Mouse (Mus musculus) left cerebral cortex, postnatal 14 days (tissue): ENCODE measurements around the gene Samd8. TPM values are rescaled to one million over a fixed set of nuclear protein-coding genes. Genes with fewer than 3 reads are reported as not detected.

Experiments used
- DNase-seq, 2 experiments: peaks; one replicate each; pipeline ENCODE4 v3.0.0; 2021 to 2022; ENCODE audit warnings: low spot score in 2 of 2, mixed read lengths in 1 of 2
- intact Hi-C: fragments of 180-260 bp; cut with DNase I; formaldehyde crosslinking; loops from one replicate; pipeline ENCODE4 v1.15.1; 2025
- total RNA-seq, 2 experiments: library from RNA; stranded (reverse); gene quantifications; 2 replicates each; pipeline ENCODE4 v1.2.3; 2021

Gene Samd8
- total RNA-seq, 2 experiments from 2014 or later = 89.7 to 97.2 TPM

DNA sequence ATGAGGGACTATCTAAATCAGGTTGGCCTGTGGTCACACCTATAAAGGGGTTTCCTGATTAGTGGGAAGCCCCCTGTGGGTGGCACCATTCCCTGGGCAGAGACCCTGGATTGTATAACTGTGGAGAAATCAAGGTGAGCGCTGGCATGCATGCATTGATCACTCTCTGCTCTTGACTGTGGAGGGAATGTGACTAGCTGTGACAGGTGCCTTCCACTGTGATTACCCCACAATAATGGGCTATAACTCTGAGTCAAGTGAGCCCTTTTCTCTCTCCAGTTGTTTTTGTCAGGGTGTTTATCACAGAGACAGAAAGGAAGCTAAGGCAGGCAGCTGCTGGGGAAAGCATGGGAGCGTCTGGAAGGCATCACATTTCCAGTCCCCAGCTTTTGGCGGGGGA is 65.9 kb downstream of the Samd8 start:
- no peak for DNase-seq
- intact Hi-C loops = no loop called here

DNA sequence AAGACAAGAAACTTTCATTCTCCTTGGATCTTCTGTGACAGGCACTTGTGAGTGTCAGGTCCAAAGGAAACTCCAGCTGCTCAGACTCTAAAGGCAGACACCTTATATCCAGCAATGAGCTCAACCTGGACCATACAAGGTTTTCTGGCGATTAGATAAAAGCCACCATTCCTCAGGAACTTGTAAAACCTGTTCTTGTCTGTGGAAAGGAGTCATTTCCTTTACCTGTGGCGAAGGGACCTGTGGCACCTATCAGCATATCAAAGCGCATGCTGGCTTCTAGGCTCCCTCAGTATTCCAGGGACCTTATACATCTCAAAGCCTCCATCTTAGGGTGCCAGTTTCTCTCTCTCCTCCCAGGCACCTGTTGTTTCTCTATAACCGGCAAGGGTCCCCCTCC is 67.1 kb downstream of the Samd8 start:
- no peak for DNase-seq
- intact Hi-C loops = no loop called here

DNA sequence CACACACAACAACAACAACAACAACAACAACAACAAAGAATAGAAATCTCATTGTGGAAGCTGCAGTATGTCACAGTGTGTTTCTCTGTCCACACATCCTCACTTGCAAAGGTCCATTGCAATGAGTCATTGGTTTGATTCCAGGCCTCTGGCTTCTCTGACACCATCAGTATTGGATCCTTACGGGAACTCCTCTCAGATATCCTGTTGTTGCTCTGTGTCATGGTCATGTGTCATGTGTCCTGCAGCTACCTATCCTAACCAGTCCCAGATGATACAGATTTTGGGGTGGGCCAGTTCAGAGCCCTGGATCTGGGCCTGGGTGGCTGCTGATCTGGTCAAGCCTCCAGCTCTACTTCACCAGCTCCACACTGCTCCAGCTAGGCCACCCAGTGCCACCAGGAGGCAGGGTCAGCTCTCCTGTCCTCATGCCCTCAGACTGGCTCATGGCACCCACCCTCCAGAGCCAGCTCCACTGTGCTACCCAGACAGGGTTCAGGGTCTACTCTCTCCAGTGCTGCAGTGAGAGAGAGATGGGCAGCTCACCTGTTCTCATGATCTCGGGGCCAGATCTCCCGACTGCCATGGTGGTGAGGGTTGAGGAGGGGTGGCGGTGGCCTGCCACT is 70.7 kb downstream of the Samd8 start:
- no peak for DNase-seq
- intact Hi-C loops = no loop called here

DNA sequence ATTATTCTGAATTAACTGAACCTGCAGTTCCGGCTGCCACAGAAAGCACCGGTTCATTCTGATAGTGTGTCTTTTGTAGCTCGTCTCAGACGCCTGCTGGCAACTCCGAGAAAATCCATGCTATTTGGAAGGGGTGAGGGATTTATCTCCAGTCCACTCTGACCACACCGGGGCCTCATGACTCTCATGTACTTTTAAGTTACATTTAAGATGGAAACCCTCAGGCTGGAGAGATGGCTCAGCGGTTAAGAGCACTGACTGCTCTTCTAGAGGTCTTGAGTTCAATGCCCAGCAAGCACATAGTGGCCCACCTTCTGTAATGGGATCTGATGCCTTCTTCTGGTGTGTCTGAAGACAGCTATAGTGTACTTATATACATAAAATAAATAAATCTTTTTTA is 72.0 kb downstream of the Samd8 start:
- no peak for DNase-seq
- intact Hi-C loops = no loop called here

DNA sequence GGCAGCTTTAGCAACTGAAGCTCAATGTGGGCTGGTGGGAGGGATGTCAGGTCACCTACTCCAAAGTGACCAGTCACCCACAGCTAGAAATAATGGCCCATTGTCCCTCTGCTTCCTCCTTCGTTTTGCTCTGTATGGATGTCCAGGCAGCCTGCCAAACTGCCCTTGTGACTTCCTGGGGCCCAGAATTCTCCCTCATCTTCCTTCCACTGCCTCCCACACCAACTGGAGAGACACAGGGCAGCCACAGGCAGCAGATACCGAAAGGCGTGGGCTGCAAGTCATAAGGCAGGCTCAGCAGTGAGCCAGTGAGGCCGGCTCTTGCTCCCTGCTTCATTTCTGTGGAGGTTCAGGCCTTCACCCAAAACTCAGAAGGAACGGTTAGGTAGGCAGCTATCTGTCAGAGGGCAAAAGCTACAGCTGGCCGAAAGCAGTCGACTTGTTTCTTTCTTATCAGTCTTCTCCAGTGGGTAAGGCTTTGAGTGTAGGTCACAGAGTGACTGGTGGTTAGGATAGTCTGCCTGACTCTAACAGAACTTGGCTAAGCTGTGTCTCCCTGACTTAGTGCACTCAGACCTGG is 72.6 kb downstream of the Samd8 start:
- DNase-seq = peak; percentile 70 to 74
- intact Hi-C loops = no loop called here

DNA sequence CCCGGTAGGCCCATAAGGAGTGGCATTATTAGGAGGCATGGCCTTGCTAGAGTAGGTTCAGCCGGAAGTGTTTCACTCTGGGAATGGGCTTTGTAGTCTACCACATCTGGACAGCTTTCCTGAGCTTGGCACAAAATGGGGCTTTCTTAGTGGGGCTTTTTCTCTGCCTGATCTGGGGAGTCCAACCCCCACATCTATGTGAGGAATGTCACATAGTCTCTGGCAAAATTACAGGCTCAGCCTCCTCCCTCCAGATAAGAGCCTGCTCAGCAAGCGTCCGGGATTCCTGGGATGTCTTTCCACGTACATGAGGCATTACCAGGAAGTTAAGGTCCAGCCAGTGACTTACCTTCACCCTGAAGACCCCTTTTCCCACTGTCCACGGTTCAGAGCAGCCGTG is 73.6 kb downstream of the Samd8 start:
- intact Hi-C loops = no loop called here
- DNase-seq = no peak

DNA sequence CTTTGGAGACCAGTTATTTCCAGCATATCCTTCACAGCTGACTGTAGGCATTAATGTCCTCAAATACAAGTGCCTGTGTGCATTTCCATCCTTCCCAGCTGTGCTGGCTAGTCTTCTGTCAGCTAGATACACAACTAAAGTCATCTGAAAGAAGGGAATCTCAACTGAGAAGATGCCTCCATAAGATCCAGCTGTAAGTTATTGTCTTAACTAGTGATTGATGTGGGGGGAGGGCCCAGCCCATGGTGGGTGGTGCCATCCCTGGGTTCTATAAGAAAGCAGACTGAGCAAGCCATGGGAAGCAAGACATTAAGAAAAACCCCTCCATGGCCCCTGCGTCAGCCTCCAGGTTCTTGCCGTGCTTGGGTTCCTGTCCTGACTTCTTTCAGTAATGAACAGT is 74.6 kb downstream of the Samd8 start, which contains the start of gene Vdac2:
TSS of gene Vdac2 (plus strand) at position 301 of the 400 bp plus-strand sequence.
- DNase-seq = no peak
- intact Hi-C loops = no loop called here

DNA sequence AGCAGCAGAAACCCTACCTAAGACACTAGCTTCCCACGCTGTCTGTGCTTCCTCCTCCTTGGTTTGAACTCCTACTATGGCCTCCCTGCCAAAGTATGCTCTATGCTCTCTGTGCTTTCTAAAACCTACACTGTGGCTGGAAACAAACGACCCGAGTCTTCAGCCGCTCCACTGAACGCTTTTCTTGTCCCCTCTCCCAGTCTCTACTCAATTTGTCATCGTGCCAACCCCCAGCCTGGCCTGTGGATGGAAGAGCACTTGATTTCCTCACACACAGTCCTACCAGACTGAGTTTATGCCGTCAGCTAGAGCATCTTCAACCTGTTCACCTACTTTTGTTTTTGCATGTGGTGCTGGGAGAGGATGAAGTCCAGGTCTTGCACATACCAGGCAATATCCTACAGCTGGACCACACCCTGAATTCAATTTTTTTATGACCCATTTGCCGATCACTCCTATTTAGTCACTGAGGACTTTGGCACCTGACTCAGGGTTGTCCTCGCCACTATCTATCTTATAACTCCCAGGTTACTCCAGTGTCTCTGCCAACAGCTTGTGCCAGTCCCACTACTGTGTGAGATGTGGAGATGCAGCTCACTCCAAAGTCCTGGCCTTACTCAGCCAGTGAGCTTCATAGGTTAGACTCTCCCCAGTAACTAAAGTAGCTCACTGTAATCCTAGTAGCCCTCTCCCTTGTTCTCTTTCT is 75.6 kb downstream of the Samd8 start:
- intact Hi-C loops = no loop called here
- DNase-seq = no peak

DNA sequence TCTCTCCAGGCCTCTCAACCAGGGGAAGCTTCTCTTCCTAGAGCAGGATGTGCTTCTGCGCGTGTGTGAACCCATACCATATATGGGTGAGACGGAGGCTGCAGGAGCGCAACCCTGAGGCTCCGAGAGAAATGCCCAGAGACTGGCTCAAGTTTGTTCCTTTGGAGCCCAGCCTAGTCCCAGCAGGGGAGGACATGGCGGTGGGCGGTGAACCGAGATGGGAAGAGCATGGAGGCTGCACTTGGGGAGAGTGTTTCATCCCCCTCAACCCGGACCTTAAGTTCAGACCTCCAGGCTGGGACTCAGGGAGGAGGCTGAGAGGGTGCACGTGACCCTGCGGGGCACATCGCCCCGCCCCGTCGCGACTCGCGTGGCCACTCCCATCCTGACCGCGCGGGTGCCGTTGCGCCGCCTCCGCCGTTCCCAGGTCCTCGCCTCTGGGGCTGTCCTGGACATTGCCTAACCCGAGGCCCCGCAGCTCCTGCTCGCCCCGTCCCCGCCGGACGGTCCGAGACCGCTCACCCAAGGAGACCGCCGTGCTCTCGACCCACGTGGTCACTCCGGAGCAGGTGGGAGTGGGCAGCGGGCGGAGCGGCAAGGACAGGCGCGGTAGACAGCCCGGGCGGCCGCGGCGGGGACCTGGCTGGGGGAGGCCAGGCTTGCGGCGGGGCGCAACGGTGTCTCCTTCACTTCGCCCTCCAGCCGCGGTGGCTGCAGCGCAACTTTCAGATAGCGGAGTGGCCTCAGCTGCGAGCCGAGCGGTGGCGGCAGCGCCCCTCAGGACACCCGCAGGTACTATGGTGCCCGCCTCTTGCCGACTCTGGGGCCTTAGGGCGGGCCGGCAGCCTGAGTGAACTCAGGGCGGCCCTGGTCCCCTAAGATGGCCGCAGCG is 80.8 kb downstream of the Samd8 start:
- intact Hi-C loops = loop anchor here (5.0 kb wide), 1 partner anchor 79 kb away; the partner anchor contains the start of genes Dusp13 and Samd8
- DNase-seq = peak; percentile 95 to 96

DNA sequence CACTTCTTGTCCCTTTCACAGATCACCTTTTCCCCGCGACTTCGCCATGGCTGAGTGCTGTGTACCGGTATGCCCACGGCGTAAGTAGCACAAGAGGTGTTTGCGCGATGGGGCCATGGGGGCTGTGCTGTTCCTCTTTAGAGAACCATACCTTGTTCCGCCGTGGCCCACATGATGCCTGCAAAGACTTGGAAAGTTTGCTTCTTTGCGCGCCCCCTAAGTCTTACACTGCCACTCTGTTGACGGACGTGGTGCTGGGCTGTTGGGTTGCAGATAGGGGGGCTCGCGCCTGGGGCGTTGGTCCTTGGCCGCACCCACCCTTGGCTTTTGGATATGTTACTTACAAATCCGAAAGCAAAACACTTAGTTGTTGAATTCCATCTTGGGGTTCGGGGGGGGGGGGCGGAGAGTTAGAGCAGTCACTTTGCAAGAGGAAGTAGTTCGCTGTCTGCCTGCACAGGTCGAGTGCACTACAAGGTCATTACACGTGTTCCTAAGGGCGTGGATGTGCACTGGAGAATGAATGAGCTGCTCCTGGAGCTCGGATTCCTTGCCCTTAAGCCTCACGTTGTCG is 81.6 kb downstream of the Samd8 start:
- intact Hi-C loops = loop anchor here (5.0 kb wide), 1 partner anchor 80 kb away; the partner anchor contains the start of genes Dusp13 and Samd8
- DNase-seq = no peak

DNA sequence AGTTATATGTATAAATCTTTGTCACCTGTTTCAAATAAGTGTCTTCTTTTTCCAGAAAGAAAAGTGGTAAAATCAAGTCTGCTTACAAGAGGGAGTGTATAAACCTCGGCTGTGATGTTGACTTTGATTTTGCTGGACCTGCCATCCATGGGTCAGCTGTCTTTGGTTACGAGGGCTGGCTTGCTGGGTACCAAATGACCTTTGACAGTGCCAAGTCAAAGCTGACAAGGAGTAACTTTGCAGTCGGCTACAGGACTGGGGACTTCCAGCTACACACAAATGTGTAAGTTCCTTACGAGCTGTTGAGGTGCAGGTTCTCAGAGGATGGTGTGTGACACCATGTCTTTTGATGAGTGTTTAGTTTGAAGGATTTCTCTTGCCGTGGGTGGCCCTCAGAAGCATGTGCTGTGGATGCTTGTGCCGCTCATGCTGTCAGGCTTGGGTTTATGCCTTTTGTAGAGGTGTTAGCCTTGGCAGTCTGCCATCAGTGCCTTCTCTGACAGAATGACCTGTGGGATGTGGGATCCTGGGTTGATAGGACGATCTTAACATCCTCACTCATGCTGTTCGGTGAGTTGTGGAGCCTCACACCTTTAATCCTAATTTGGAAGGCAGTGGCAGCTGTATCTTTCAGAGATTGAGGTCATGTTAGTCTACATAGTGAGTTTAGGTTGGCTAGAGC is 88.1 kb downstream of the Samd8 start:
- intact Hi-C loops = no loop called here
- DNase-seq = no peak

DNA sequence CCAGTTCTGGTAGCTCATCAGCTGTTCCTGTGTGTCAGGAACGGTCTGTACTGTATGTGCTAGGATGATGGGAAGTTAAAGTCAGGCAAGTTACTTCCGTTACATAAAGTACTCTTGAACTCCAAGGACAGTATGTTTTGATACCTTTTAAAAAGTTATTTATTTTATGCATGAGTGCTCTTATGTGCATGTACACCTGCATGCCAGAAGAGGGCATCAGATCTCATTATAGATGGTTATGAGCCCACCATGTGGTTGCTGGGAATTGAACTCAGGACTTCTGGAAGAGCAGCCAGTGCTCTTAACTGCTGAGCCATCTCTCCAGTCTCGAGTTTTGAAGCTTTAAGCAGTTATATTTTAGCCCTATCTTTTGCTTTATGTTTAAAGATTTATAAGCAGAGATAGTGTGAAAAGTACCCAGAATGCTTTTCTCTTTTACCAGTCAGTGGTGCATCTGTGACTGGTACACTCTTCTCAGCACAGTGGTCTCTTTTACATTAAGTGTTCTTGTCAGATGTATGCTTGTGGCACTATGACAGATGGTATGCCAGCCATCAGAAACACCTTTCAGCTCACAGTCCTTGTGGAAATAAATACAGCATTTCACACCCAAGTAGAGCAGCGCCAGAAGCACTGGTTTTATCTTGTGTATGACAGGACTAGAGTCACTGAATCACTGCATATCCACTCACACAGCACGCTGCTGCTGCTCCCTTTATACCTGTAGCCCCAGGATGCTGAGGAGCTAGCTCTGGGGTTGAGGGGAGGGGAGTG is 91.7 kb downstream of the Samd8 start:
- intact Hi-C loops = no loop called here
- DNase-seq = peak in 1 of 2 experiments; percentile 66

DNA sequence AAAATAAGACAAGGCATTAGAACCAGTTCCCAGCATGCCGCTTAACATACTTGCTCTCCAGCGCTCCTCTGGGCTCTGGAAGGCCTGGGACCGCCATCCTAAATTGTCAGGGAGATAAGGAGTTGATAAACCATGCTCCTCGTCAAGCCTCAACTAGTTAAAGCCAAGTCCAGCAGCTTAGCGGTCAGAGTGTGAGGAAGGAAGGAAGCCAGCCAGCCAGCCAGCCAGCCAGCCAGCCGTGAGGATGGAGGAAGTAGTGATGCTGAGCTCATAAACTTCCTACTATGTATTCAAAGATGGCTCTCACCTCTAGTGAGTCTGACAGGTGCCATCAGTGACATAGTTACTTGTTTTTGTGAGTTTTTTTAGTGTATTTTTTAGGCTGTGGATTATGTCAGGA is 92.9 kb downstream of the Samd8 start:
- intact Hi-C loops = no loop called here
- no peak for DNase-seq

DNA sequence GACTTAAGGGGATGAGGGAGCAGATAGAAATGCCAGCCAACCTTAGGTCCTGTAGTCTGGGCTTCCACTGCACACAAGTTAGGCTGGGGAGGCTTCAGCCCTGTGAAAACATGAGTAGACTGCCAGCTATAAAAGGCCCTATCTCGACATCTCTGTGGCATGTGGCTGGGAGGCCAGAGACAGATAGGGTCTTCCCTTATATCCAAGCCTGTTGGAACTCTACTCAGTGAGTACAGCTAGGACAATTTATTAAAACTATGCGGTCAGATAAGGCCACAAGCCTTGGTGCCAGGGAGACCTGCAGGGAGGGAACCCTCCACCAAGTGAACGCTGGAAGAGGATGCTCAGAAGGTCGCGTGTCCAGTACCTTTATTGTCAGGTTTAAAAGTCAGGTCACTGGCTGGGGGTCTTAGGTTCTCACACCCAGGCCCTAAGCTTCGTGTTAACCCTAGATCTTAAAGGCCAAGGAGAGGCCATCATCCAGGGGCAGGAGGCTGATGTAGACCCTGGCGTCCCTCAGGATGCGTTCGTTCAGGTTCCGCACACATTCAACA is 96.6 kb downstream of the Samd8 start:
- intact Hi-C loops = loop anchor here (5.0 kb wide), 2 partner anchors 35 to 95 kb away; partner anchors contain the start of genes Dusp13 and Samd8
- DNase-seq = no peak

DNA sequence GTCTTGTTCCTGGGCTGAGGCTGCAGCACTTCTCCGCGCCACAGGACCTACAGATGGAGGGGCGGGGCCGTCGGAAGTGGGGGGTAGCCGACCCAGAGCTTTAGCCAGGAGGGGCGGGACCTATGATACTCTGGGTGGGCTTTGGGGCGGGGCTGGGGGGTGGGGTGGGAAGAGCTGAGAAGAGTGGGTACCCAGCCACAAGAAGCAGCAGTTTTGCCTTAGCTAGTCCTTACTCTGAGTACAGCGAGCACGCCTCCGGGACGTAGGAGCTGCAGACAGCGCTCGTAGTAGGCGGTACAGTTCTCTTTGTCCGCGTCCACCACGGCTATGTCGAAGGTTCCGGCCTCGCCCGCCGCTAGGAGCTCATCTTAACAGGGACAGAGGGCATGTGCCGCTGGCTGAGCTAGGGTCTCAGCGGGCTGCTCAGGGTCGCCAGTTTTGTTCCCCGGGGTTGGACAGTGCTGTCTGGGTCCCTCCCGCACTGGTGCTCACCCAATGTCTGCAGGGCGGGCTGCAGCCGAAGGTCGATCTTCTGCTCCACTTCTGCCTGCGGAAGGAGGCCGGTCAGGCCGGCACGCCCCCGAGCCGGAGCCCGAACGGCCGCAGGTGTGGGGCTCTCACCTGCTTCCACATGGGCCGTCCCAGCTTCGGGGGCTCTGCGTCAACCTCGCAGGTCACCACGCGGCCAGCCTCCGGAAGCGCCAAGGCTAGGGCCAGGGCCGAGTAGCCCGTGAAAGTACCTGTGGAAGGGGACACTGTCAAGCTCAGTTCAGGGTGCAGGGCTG is 97.2 kb downstream of the Samd8 start:
- intact Hi-C loops = loop anchor here (5.0 kb wide), 2 partner anchors 35 to 95 kb away; partner anchors contain the start of genes Dusp13 and Samd8
- DNase-seq = peak; percentile 49 to 55
